Mouse (Mus musculus): Measurements from ENCODE around the gene Ttc17.

DNA sequence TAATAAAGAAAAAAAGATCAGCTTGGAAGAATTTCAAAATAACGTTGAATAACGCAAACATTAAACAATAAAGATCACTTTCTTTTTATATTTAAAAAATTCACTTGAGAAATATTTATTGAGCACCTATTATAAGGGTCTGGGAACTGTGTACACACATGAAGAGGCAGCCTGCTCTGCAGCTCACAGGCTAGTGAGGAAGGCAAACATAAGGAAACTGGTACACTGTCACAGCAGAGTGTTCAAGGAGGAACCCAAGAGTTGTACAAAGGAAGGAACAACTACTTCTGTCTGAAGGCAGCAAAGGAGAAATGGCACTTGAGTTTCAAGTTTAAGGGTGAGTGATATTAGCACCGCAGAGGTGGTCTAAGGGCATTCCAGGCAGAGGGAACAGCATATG, 78.7 kb downstream of the Ttc17 start:
- no peak for TF ChIP-seq CTCF (IDR thresholded peaks at IDR 0.05; ENCODE audit: insufficient read depth, low read length)
- no peak for TF ChIP-seq POLR2A (IDR thresholded peaks at IDR 0.05; ENCODE audit: borderline replicate concordance, extremely low read depth, low read depth, low read length)

Data from lung, adult 2 months (tissue).